Mouse (Mus musculus) layer of hippocampus, adult 2 months (tissue): ENCODE measurements around the gene Csnk1e. TPM values are rescaled to one million over a fixed set of nuclear protein-coding genes. Genes with fewer than 3 reads are reported as not detected.
A peak's percentile ranks its signal among the peaks of the same experiment; 100 is the strongest.

ENCODE experiments used
- DNase-seq, 2 experiments: peaks; one replicate each; pipeline ENCODE4 v3.0.0; 2022; ENCODE audit warnings: low spot score in 2 of 2
- H3K27ac ChIP-seq: fragments of 200-600 bp; 2 replicates; pipeline ENCODE4 v1.8.1; 2022
- H3K4me3 ChIP-seq: fragments of 200-600 bp; 2 replicates; pipeline ENCODE4 v1.8.1; 2022; ENCODE audit warnings: mild to moderate bottlenecking
- CTCF ChIP-seq: fragments of 200-600 bp; conservative IDR thresholded peaks from 2 replicates; pipeline ENCODE4 v1.8.1; 2022; ENCODE audit warnings: antibody characterized with exemption, mild to moderate bottlenecking, moderate library complexity
- total RNA-seq, 2 experiments: library from RNA; stranded (reverse); gene quantifications; 2 replicates each; pipeline ENCODE4 v1.2.3; 2021

Csnk1e gene
- total RNA-seq, 2 experiments from 2014 or later: 104 to 108 TPM

- Histone ChIP-seq H3K4me3 (no peak overlapping the region), H3K27ac (peak overlapping the region; percentile 28; the same call in 1 of the 2 replicates)
- no peak for DNase-seq
- no peak for TF ChIP-seq CTCF
Measured at GRCm38 (mm10) chr15:79393101-79393500, 62.3 kb downstream of the Csnk1e start.

GRCm38 (mm10) chr15:79392527-79392926, 62.8 kb downstream of the Csnk1e start:
- H3K27ac ChIP-seq: no peak overlapping the region

DNA sequence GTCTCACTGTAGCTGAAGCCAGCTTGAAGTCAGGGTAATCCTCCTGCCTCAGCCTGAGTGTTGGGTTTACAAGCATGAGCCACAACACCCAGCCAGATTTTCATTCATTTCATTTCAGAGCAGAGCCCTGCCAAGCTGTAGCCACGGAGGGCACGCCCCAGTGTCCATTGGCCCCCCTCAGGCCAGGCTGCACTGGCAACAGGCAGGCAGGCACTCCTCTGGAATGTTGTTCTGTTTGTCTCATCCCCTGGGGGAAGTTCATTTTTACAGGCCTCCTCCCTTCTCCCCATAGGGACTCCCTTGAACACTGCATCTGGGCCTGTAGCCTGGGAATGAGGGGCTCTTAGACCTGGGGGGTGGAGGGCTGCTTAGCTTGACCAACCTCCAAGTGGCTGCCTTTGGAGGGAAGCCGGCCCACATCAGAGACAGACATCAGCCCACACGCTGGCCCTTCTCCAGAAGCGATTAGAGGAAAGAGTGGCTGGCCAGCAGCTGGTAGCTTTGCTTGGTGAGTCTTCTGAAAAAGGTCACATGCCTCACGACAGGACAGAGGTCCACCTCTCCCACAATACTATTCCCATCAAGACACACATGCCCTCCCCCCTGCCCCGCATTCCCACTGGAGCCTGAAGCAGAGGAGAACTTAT, 63.8 kb downstream of the Csnk1e start:
- peak in 1 of 2 experiments; percentile 23 for DNase-seq
- TF ChIP-seq CTCF: no peak
- H3K4me3 ChIP-seq: no peak overlapping the region
- H3K27ac ChIP-seq: peak overlapping the region; percentile 36; the same call in 1 of the 2 replicates

More at GRCm38 (mm10) chr15:79392527-79392926, 62.8 kb downstream of the Csnk1e start:
- no peak for TF ChIP-seq CTCF
- no peak overlapping the region for H3K4me3 ChIP-seq
- no peak for DNase-seq

GRCm38 (mm10) chr15:79390434-79390833, 64.9 kb downstream of the Csnk1e start:
- TF ChIP-seq CTCF: no peak
- Histone ChIP-seq H3K27ac (0 out of 2 replicates have a peak overlapping the region, but pooled peaks have one; percentile 14), H3K4me3 (no peak overlapping the region)
- DNase-seq: no peak

DNA sequence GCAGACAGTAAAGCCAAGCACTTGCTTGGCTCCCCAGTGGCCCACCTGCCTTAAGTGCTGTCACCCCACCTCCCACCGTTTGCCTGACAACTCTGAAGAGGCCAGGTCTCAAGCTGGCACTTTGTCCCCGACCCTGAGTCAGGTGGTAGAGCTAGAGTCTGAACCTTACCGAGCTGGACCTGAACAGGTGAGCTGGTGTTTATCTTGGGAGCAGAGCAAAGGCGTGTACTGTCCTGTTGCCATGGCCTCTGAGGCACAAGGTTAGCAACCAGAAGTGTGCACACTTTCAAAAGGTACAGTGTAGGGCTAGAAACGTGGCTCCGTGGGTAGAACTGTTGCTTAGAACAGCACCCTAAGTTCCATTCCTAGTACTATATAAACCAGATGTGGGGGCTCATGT, 67.2 kb downstream of the Csnk1e start:
- Histone ChIP-seq H3K4me3 (no peak overlapping the region), H3K27ac (no peak overlapping the region; the same call in 1 of the 2 replicates)
- DNase-seq: no peak
- no peak for TF ChIP-seq CTCF

- no peak for TF ChIP-seq CTCF
- peak overlapping the region; percentile 81 for H3K27ac ChIP-seq
- H3K4me3 ChIP-seq: no peak overlapping the region
- DNase-seq: no peak
Measured at GRCm38 (mm10) chr15:79387611-79388010, 67.8 kb downstream of the Csnk1e start.

DNA sequence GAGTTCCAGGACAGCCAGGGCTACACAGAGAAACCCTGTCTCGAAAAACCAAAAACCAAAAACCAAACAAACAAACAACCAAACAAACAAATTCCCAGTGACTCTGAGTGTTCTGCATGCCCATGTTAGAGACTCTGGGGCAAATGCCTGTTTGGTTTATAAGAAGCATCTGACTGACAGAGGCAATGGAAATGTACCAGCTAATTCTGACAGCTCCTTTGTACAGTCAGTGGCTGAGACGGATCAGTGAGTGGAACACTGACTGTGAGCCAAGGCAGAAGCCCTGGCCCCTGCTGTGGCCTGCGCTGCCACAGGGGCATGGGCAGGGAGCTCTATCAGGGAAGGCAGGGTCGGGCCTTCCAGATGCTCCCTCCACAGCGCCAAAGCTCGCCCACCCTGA, 68.3 kb downstream of the Csnk1e start:
- no peak for DNase-seq
- no peak overlapping the region for H3K4me3 ChIP-seq
- no peak for TF ChIP-seq CTCF
- H3K27ac ChIP-seq: peak overlapping the region; percentile 81

GRCm38 (mm10) chr15:79381644-79382043, 73.7 kb downstream of the Csnk1e start:
- TF ChIP-seq CTCF: no peak
- Histone ChIP-seq H3K27ac (peak overlapping the region; percentile 85; the same call in 1 of the 2 replicates), H3K4me3 (no peak overlapping the region)
- DNase-seq: no peak

GRCm38 (mm10) chr15:79380468-79381444, 74.6 kb downstream of the Csnk1e start:
- Histone ChIP-seq H3K27ac (peak overlapping the region; percentile 85), H3K4me3 (peak overlapping the region; percentile 10; the same call in 1 of the 2 replicates)
- peak; percentile 37 to 53 for DNase-seq
- TF ChIP-seq CTCF: peak; percentile 82

DNA sequence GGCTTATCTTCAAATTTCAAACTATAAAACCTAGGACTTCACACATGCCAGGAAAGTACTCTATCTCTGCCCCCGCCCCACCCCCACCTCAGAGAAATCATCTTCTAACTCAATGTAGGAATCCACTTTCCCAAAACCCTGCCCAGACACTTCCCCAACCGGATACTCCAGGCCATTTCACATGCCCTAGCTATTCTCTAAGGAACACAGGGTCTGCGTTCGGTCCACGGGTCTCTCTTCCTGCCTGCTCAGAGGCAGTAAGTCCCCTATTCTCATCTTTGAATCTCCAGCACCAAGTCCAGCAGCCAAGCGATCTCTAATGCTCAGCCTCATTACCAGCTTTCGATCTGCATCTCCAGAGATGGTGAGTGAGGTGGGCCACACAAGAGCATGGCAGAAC, 75.7 kb downstream of the Csnk1e start:
- TF ChIP-seq CTCF: no peak
- peak overlapping the region; percentile 40; the same call in 1 of the 2 replicates for H3K27ac ChIP-seq
- no peak for DNase-seq

GRCm38 (mm10) chr15:79378608-79379007, 76.8 kb downstream of the Csnk1e start:
- peak overlapping the region; percentile 79; the same call in 1 of the 2 replicates for H3K27ac ChIP-seq

More for the DNA sequence above, 75.7 kb downstream of the Csnk1e start:
- no peak overlapping the region for H3K4me3 ChIP-seq

GRCm38 (mm10) chr15:79377681-79378080, 77.7 kb downstream of the Csnk1e start:
- H3K4me3 ChIP-seq: no peak overlapping the region
- peak; percentile 74 for TF ChIP-seq CTCF
- H3K27ac ChIP-seq: peak overlapping the region; percentile 79
- DNase-seq: peak; percentile 39 to 41

More at GRCm38 (mm10) chr15:79378608-79379007, 76.8 kb downstream of the Csnk1e start:
- H3K4me3 ChIP-seq: no peak overlapping the region
- DNase-seq: no peak
- no peak for TF ChIP-seq CTCF

DNA sequence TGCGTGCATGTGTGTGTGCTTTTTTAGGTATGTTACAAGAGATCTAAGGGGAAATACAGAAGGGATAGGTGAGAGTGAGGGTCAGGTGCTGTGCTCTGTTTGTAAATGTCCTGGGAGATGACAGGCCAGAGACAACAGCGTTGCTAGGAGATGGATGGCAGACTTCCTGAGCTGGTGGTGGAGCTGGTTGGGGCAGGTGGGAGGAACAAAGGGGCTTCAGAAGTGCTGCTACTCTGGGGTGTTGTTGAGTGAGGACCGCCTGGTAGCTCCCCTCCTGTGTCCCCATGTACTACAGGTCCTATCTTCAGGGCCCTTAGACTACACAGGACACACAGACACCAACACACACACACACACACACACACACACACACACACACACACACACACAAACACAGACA, 80.6 kb downstream of the Csnk1e start:
- no peak overlapping the region for H3K27ac ChIP-seq
- H3K4me3 ChIP-seq: no peak overlapping the region
- no peak for TF ChIP-seq CTCF
- no peak for DNase-seq
